Mouse (Mus musculus) right cerebral cortex, postnatal 14 days (tissue): Measurements from ENCODE around the gene Csn2.
A peak's percentile ranks its signal among the peaks of the same experiment; 100 is the strongest.

Experiments
- DNase-seq: peaks from one replicate; pipeline ENCODE4 v3.0.0; 2022

The Csn2 gene

GRCm38 (mm10) chr5:87699530-87699929, at the start of gene Csn2:
TSS of gene Csn2 (minus strand) at chr5:87699630.
- DNase-seq: no peak

GRCm38 (mm10) chr5:87734821-87735220, 35.4 kb upstream of the Csn2 start:
- no peak for DNase-seq

- DNase-seq: no peak
Measured at GRCm38 (mm10) chr5:87705891-87706290, 6.5 kb upstream of the Csn2 start.

- no peak for DNase-seq
Measured at GRCm38 (mm10) chr5:87665908-87666307, 33.5 kb downstream of the Csn2 start, which contains the start of gene Csn1s1. TSS of gene Csn1s1 (plus strand) at chr5:87666208.

GRCm38 (mm10) chr5:87642787-87643186, 56.6 kb downstream of the Csn2 start:
- DNase-seq: peak; percentile 7
